Mouse (Mus musculus): Measurements from ENCODE around the gene E030018B13Rik. TPM values are rescaled to one million over a fixed set of nuclear protein-coding genes. Genes with fewer than 3 reads are reported as not detected.

E030018B13Rik gene
- polyA plus RNA-seq, 1 experiment, result not detected

DNA sequence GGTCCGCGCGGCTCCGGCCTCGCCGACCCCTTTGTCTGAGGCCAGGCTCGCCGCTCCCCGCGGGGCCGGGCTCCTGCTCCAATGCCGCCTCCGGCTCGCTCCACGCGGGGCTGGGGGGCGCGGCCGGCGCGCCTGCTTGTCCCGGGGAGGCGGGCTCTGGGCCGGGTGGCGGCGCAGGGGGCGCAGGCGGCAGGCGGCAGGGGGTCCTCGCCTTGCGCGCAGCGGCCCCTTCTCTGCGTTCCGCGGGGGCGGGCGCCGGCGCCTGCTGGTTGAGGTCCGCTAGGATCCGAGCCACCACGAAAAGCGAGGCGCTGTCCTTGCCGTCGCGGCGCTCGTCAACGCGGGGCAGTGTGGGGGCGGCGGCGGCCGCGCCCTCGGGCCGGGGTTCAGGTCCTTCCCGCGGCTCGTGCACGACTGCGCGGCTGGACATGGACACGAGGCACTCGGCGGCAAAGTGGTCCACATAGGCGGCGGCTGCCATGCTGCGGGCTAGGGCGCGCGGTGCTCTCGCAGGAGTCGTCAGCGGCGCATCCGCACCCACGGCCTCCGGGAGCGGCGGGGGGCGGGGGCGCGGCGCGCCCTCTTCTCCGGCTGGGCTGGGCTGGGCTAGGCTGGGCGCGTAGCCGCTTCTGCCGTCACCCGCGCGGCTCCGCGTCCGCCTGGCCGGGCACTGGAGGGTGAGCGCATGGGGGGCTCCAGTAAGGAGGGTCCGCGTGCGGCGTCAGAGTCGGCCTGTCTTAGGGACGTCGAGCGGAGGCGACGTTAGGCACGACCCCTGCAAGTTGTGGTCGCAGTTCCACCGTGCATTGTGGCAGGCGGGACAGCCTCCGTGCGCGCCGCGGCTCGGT lies 21.6 kb downstream of the E030018B13Rik start:
- WGBS, result 1% methylated on average over 118 of the region's 121 CpGs
- H3K4me1 ChIP-seq (ENCODE audit: control insufficient read depth, insufficient read depth, low read length), result peaks cover 25% of the 10 kb centered on the region; the same call in 1 of the 2 replicates

DNA sequence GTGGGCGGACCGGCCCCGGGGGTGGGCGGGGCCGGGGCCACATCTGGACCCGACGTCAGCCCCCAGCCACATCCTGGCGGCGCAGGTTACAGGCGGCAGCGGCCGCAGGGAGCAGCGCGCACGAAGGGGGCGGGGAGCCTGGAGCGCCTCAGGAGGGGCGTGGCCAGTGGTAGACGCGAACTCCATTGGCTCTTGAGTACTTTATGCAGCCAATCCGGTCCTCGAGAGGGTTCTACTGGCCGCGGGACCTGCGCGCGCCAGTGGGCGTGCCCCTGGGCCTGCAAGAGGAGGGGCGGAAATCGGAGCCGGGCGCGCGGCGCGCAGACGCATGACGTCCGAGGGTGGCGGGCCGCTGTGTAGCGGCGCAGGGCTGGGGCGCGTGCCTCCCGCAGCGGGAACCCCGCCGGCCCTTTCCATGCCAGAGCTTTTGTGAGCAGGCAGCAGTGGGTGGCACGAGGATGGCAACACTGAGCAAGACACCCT lies 22.3 kb downstream of the E030018B13Rik start, which contains the start of gene Klf13:
Klf13 (minus strand) TSS at position 2 of the 483 bp plus-strand sequence.
- Histone ChIP-seq H3K27ac (ENCODE audit: insufficient read depth, low read depth, low read length) (peak within 1 kb of the TSS; percentile 97), H3K4me1 (ENCODE audit: control insufficient read depth, insufficient read depth, low read length) (peaks cover 19% of the 10 kb centered on the region; the same call in 1 of the 2 replicates), H3K36me3 (ENCODE audit: control insufficient read depth, insufficient read depth, low read length) (no peaks in the 10 kb centered on the region), H3K4me3 (ENCODE audit: insufficient read depth, low read depth, low read length) (peak within 1 kb of the TSS; percentile 82), H3K27me3 (replicated peaks; ENCODE audit: control insufficient read depth, insufficient read depth, low read length) (no peaks in the 10 kb centered on the region)
- TF ChIP-seq POLR2A (IDR thresholded peaks at IDR 0.05; ENCODE audit: low read depth, low read length), result peak; percentile 83
- TF ChIP-seq CTCF (conservative IDR thresholded peaks at IDR 0.05; ENCODE audit: insufficient read depth, insufficient read length, low read depth, low read length), result no peak
- peak; percentile 99 for DNase-seq
- WGBS, result under 1% methylated on average over 50 of the region's 50 CpGs

More for the DNA sequence above, 21.6 kb downstream of the E030018B13Rik start:
- no peak for DNase-seq
- Histone ChIP-seq H3K36me3 (ENCODE audit: control insufficient read depth, insufficient read depth, low read length) (no peaks in the 10 kb centered on the region), H3K4me3 (ENCODE audit: insufficient read depth, low read depth, low read length) (peak overlapping the region; percentile 82), H3K27ac (ENCODE audit: insufficient read depth, low read depth, low read length) (peak overlapping the region; percentile 96), H3K27me3 (replicated peaks; ENCODE audit: control insufficient read depth, insufficient read depth, low read length) (no peaks in the 10 kb centered on the region)
- no peak for TF ChIP-seq CTCF (conservative IDR thresholded peaks at IDR 0.05; ENCODE audit: insufficient read depth, insufficient read length, low read depth, low read length)
- peak; percentile 68 for TF ChIP-seq POLR2A (IDR thresholded peaks at IDR 0.05; ENCODE audit: low read depth, low read length)

DNA sequence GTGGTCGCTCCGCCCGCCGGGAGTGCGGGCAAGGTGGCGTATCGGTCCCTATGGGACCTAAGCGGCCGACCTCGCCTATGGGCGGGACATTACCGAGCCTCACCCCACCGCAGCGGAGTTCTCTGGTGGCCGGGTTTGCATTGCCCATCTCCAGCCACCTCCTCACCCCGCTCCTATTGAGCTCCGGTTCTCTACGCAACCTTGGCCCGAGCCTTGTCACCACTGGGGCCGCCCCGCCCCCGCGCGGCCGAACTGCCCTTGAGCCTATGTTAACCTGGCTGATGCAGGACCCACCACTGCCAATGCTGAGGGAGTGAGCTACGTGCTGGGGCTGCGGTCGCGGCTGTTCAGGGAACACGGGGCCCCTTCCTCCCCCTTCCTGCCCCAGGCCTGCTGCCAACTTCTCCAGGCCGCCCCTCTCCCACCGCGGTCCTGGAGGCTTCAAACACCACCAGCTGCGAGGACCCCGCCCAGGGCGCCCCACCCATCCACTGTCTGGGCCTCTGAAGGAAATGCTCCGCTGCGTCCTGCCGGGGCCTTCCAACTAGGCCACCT lies 22.8 kb downstream of the E030018B13Rik start:
- under 1% methylated on average over 39 of the region's 39 CpGs for WGBS

DNA sequence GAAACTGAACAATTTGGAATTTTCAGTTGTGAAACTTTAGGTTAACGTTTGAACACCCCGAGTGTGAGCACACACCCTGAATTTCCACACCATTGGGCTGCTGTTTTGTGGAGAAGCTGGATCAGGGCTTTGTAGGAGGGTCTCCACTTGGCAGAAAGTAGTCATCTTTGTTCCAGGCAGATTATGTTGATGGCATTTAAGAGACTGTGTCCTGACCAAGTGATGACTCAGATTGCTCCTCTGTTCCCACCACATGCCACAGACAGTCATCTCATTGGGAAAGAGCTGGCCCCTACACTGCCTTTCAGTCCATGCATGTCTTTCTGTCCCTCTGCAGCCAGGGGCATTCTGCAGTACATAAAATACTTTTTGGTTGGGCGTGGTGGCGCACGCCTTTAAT lies 23.7 kb downstream of the E030018B13Rik start:
- no peaks in the 10 kb centered on the region for H3K36me3 ChIP-seq (ENCODE audit: control insufficient read depth, insufficient read depth, low read length)
- no peaks in the 10 kb centered on the region for H3K27me3 ChIP-seq (replicated peaks; ENCODE audit: control insufficient read depth, insufficient read depth, low read length)
- TF ChIP-seq CTCF (conservative IDR thresholded peaks at IDR 0.05; ENCODE audit: insufficient read depth, insufficient read length, low read depth, low read length) (no peak), POLR2A (IDR thresholded peaks at IDR 0.05; ENCODE audit: low read depth, low read length) (no peak)
- WGBS, result 90% methylated on average over 5 of the region's 5 CpGs
- no peak overlapping the region for H3K27ac ChIP-seq (ENCODE audit: insufficient read depth, low read depth, low read length)
- DNase-seq, result no peak
- H3K4me3 ChIP-seq (ENCODE audit: insufficient read depth, low read depth, low read length), result no peak overlapping the region
- H3K4me1 ChIP-seq (ENCODE audit: control insufficient read depth, insufficient read depth, low read length), result peaks cover 10% of the 10 kb centered on the region; the same call in 1 of the 2 replicates

More for the DNA sequence above, 22.8 kb downstream of the E030018B13Rik start:
- peaks cover 15% of the 10 kb centered on the region; the same call in 1 of the 2 replicates for H3K4me1 ChIP-seq (ENCODE audit: control insufficient read depth, insufficient read depth, low read length)
- H3K27me3 ChIP-seq (replicated peaks; ENCODE audit: control insufficient read depth, insufficient read depth, low read length), result no peaks in the 10 kb centered on the region
- H3K36me3 ChIP-seq (ENCODE audit: control insufficient read depth, insufficient read depth, low read length), result no peaks in the 10 kb centered on the region
- peak; percentile 87 for DNase-seq
- H3K27ac ChIP-seq (ENCODE audit: insufficient read depth, low read depth, low read length), result peak overlapping the region; percentile 97
- TF ChIP-seq POLR2A (IDR thresholded peaks at IDR 0.05; ENCODE audit: low read depth, low read length) (no peak), CTCF (conservative IDR thresholded peaks at IDR 0.05; ENCODE audit: insufficient read depth, insufficient read length, low read depth, low read length) (peak; percentile 39)
- peak overlapping the region; percentile 82 for H3K4me3 ChIP-seq (ENCODE audit: insufficient read depth, low read depth, low read length)

DNA sequence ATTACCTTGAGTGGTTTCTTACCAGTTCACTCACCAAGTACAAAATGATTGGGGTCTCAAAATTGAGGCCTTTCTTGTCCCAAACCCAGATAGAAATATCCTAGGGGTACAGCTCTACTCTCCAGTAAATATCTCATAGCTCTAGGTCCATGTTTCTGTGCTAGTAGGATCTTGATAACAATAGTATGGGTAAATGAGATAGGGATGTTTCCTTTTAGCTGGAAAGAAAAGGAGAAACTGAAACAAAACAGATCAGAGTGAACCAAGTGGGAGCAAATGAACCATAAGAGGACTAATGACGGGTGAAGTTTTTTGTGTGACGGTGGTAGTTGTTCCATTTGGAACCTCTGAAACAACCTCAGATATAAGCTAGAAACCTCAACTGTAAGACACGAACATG lies 24.4 kb downstream of the E030018B13Rik start:
- peaks cover 4% of the 10 kb centered on the region; the same call in 1 of the 2 replicates for H3K4me1 ChIP-seq (ENCODE audit: control insufficient read depth, insufficient read depth, low read length)
- no peak overlapping the region for H3K4me3 ChIP-seq (ENCODE audit: insufficient read depth, low read depth, low read length)
- TF ChIP-seq CTCF (conservative IDR thresholded peaks at IDR 0.05; ENCODE audit: insufficient read depth, insufficient read length, low read depth, low read length) (no peak), POLR2A (IDR thresholded peaks at IDR 0.05; ENCODE audit: low read depth, low read length) (no peak)
- DNase-seq, result no peak
- 78% methylated on average over 3 of the region's 3 CpGs for WGBS
- no peaks in the 10 kb centered on the region for H3K36me3 ChIP-seq (ENCODE audit: control insufficient read depth, insufficient read depth, low read length)
- H3K27me3 ChIP-seq (replicated peaks; ENCODE audit: control insufficient read depth, insufficient read depth, low read length), result no peaks in the 10 kb centered on the region
- H3K27ac ChIP-seq (ENCODE audit: insufficient read depth, low read depth, low read length), result no peak overlapping the region

DNA sequence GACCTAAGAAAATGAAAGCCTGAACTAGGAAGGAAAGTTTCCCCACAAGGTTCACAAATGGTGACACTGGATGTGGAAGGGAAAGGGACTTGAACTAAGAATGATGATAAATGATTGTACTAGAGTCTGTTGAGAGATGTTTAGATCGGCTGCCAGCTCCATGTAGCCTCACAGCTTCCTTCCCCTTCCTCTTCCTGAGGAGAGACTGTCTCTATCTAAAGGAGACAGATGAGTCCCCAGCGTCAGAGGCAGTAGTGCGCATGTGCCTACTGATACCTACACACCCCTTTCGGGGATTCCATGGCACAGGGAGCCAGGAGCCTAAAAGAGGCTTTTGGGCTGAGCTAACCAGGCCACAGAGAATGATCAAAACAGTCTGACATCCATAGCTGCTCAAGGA lies 24.8 kb downstream of the E030018B13Rik start:
- Histone ChIP-seq H3K4me3 (ENCODE audit: insufficient read depth, low read depth, low read length) (no peak overlapping the region), H3K36me3 (ENCODE audit: control insufficient read depth, insufficient read depth, low read length) (no peaks in the 10 kb centered on the region), H3K4me1 (ENCODE audit: control insufficient read depth, insufficient read depth, low read length) (peaks cover 4% of the 10 kb centered on the region; the same call in 1 of the 2 replicates), H3K27me3 (replicated peaks; ENCODE audit: control insufficient read depth, insufficient read depth, low read length) (no peaks in the 10 kb centered on the region), H3K27ac (ENCODE audit: insufficient read depth, low read depth, low read length) (no peak overlapping the region)
- DNase-seq, result no peak
- no peak for TF ChIP-seq POLR2A (IDR thresholded peaks at IDR 0.05; ENCODE audit: low read depth, low read length)
- no peak for TF ChIP-seq CTCF (conservative IDR thresholded peaks at IDR 0.05; ENCODE audit: insufficient read depth, insufficient read length, low read depth, low read length)
- 67% methylated on average over 4 of the region's 4 CpGs for WGBS

DNA sequence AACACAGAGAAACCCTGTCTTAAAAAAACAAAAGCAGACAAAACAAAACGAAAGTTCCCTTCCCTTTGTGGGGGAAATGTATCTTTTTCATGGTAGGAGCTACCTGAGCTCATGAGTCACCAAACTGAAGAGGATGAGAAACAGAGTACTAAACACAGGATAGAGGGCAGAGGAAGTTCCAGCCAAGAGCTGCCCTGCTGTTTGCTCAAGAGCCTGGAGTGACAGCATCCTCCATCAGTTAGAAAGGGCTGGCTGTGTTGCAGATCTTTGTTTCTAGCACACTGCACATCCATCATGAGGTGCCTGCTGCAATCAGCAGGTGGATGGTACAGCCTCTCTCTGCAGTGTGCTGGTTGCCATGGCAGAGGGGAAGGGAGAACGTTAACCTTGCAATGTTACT lies 27.3 kb downstream of the E030018B13Rik start:
- peaks cover 4% of the 10 kb centered on the region; the same call in 1 of the 2 replicates for H3K4me1 ChIP-seq (ENCODE audit: control insufficient read depth, insufficient read depth, low read length)
- TF ChIP-seq POLR2A (IDR thresholded peaks at IDR 0.05; ENCODE audit: low read depth, low read length) (no peak), CTCF (conservative IDR thresholded peaks at IDR 0.05; ENCODE audit: insufficient read depth, insufficient read length, low read depth, low read length) (no peak)
- no peak overlapping the region for H3K4me3 ChIP-seq (ENCODE audit: insufficient read depth, low read depth, low read length)
- H3K36me3 ChIP-seq (ENCODE audit: control insufficient read depth, insufficient read depth, low read length), result no peaks in the 10 kb centered on the region
- no peak for DNase-seq
- H3K27me3 ChIP-seq (replicated peaks; ENCODE audit: control insufficient read depth, insufficient read depth, low read length), result no peaks in the 10 kb centered on the region
- WGBS, result 59% methylated on average over 2 of the region's 2 CpGs
- H3K27ac ChIP-seq (ENCODE audit: insufficient read depth, low read depth, low read length), result no peak overlapping the region
